Mouse (Mus musculus): ENCODE measurements around the gene Kcnj10. TPM values are rescaled to one million over a fixed set of nuclear protein-coding genes. Genes with fewer than 3 reads are reported as not detected.

Kcnj10 gene
- total and polyA plus RNA-seq, 3 experiments = 0.11 to 1.1 TPM; not detected in 1

- TF ChIP-seq POLR2AphosphoS5 (IDR thresholded peaks at IDR 0.05; ENCODE audit: insufficient replicate concordance, low read depth, low read length) (no peak), TAL1 (conservative IDR thresholded peaks at IDR 0.05; ENCODE audit: low read depth, low read length) (no peak), GATA1 (IDR thresholded peaks at IDR 0.05; ENCODE audit: borderline replicate concordance, low read length) (no peak), GATA2 (IDR thresholded peaks at IDR 0.05; ENCODE audit: borderline replicate concordance, low read depth, low read length) (no peak), CTCF (IDR thresholded peaks at IDR 0.05; ENCODE audit: low read depth, low read length) (no peak)
- H3K36me3 ChIP-seq (replicated peaks) = no peaks in the 10 kb centered on the region
- H3K27me3 ChIP-seq (ENCODE audit: insufficient read depth, low read length) = peaks cover 45% of the 10 kb centered on the region
- DNase-seq (ENCODE audit: low spot score) = no peak
- no peak within 1 kb of the TSS for H3K4me3 ChIP-seq (ENCODE audit: low read depth, low read length)
- peaks cover 4% of the 10 kb centered on the region for H3K4me1 ChIP-seq (ENCODE audit: insufficient read depth, low read depth, low read length)
- H3K9me3 ChIP-seq (replicated peaks) = no peaks in the 10 kb centered on the region
- ATAC-seq (ENCODE audit: extremely low read depth, insufficient number of reproducible peaks, low FRiP score, poor library complexity, severe bottlenecking) = no peak
These were observed 43.1 kb upstream of the Kcnj10 start, which contains the start of gene Atp1a2 for GRCm38 (mm10) chr1:172297611-172298537. TSS of gene Atp1a2 (minus strand) at chr1:172298064.

GRCm38 (mm10) chr1:172299528-172299927 is 41.5 kb upstream of the Kcnj10 start:
- no peak for ATAC-seq (ENCODE audit: extremely low read depth, insufficient number of reproducible peaks, low FRiP score, poor library complexity, severe bottlenecking)
- Histone ChIP-seq H3K4me3 (ENCODE audit: low read depth, low read length) (no peak overlapping the region), H3K9me3 (replicated peaks) (no peaks in the 10 kb centered on the region), H3K36me3 (replicated peaks) (no peaks in the 10 kb centered on the region), H3K27me3 (ENCODE audit: insufficient read depth, low read length) (peaks cover 49% of the 10 kb centered on the region), H3K4me1 (ENCODE audit: insufficient read depth, low read depth, low read length) (peaks cover 14% of the 10 kb centered on the region)
- no peak for DNase-seq (ENCODE audit: low spot score)
- TF ChIP-seq TAL1 (conservative IDR thresholded peaks at IDR 0.05; ENCODE audit: low read depth, low read length) (no peak), GATA2 (IDR thresholded peaks at IDR 0.05; ENCODE audit: borderline replicate concordance, low read depth, low read length) (no peak), CTCF (IDR thresholded peaks at IDR 0.05; ENCODE audit: low read depth, low read length) (no peak), POLR2AphosphoS5 (IDR thresholded peaks at IDR 0.05; ENCODE audit: insufficient replicate concordance, low read depth, low read length) (no peak), GATA1 (IDR thresholded peaks at IDR 0.05; ENCODE audit: borderline replicate concordance, low read length) (no peak)

- Histone ChIP-seq H3K9me3 (replicated peaks) (no peaks in the 10 kb centered on the region), H3K27me3 (ENCODE audit: insufficient read depth, low read length) (peaks cover 48% of the 10 kb centered on the region), H3K4me1 (ENCODE audit: insufficient read depth, low read depth, low read length) (peaks cover 18% of the 10 kb centered on the region), H3K4me3 (ENCODE audit: low read depth, low read length) (no peak overlapping the region), H3K36me3 (replicated peaks) (no peaks in the 10 kb centered on the region)
- DNase-seq (ENCODE audit: low spot score) (no peak), ATAC-seq (ENCODE audit: extremely low read depth, insufficient number of reproducible peaks, low FRiP score, poor library complexity, severe bottlenecking) (no peak)
- TF ChIP-seq GATA2 (IDR thresholded peaks at IDR 0.05; ENCODE audit: borderline replicate concordance, low read depth, low read length) = no peak
These were observed 40.8 kb upstream of the Kcnj10 start for GRCm38 (mm10) chr1:172300247-172300646.

- Histone ChIP-seq H3K4me3 (ENCODE audit: low read depth, low read length) (no peak overlapping the region), H3K36me3 (replicated peaks) (no peaks in the 10 kb centered on the region), H3K9me3 (replicated peaks) (no peaks in the 10 kb centered on the region), H3K4me1 (ENCODE audit: insufficient read depth, low read depth, low read length) (peaks cover 26% of the 10 kb centered on the region), H3K27me3 (ENCODE audit: insufficient read depth, low read length) (peaks cover 43% of the 10 kb centered on the region)
- DNase-seq (ENCODE audit: low spot score) = no peak
- TF ChIP-seq POLR2AphosphoS5 (IDR thresholded peaks at IDR 0.05; ENCODE audit: insufficient replicate concordance, low read depth, low read length) = no peak
- TF ChIP-seq TAL1 (conservative IDR thresholded peaks at IDR 0.05; ENCODE audit: low read depth, low read length) = no peak
- no peak for TF ChIP-seq GATA1 (IDR thresholded peaks at IDR 0.05; ENCODE audit: borderline replicate concordance, low read length)
- no peak for TF ChIP-seq GATA2 (IDR thresholded peaks at IDR 0.05; ENCODE audit: borderline replicate concordance, low read depth, low read length)
- TF ChIP-seq CTCF (IDR thresholded peaks at IDR 0.05; ENCODE audit: low read depth, low read length) = no peak
- no peak for ATAC-seq (ENCODE audit: extremely low read depth, insufficient number of reproducible peaks, low FRiP score, poor library complexity, severe bottlenecking)
These were observed 39.8 kb upstream of the Kcnj10 start for GRCm38 (mm10) chr1:172301180-172301579.

GRCm38 (mm10) chr1:172302311-172302710 is 38.7 kb upstream of the Kcnj10 start:
- Histone ChIP-seq H3K27me3 (ENCODE audit: insufficient read depth, low read length) (peaks cover 34% of the 10 kb centered on the region), H3K9me3 (replicated peaks) (no peaks in the 10 kb centered on the region), H3K4me3 (ENCODE audit: low read depth, low read length) (no peak overlapping the region), H3K4me1 (ENCODE audit: insufficient read depth, low read depth, low read length) (peaks cover 28% of the 10 kb centered on the region), H3K36me3 (replicated peaks) (no peaks in the 10 kb centered on the region)
- DNase-seq (ENCODE audit: low spot score) (no peak), ATAC-seq (ENCODE audit: extremely low read depth, insufficient number of reproducible peaks, low FRiP score, poor library complexity, severe bottlenecking) (no peak)
- TF ChIP-seq GATA1 (IDR thresholded peaks at IDR 0.05; ENCODE audit: borderline replicate concordance, low read length) (no peak), GATA2 (IDR thresholded peaks at IDR 0.05; ENCODE audit: borderline replicate concordance, low read depth, low read length) (no peak), TAL1 (conservative IDR thresholded peaks at IDR 0.05; ENCODE audit: low read depth, low read length) (no peak), CTCF (IDR thresholded peaks at IDR 0.05; ENCODE audit: low read depth, low read length) (no peak)

- no peak for DNase-seq (ENCODE audit: low spot score)
- no peak for TF ChIP-seq POLR2AphosphoS5 (IDR thresholded peaks at IDR 0.05; ENCODE audit: insufficient replicate concordance, low read depth, low read length)
- no peak for TF ChIP-seq CTCF (IDR thresholded peaks at IDR 0.05; ENCODE audit: low read depth, low read length)
- no peak for TF ChIP-seq GATA1 (IDR thresholded peaks at IDR 0.05; ENCODE audit: borderline replicate concordance, low read length)
- no peak for TF ChIP-seq TAL1 (conservative IDR thresholded peaks at IDR 0.05; ENCODE audit: low read depth, low read length)
- no peak for TF ChIP-seq GATA2 (IDR thresholded peaks at IDR 0.05; ENCODE audit: borderline replicate concordance, low read depth, low read length)
- ATAC-seq (ENCODE audit: extremely low read depth, insufficient number of reproducible peaks, low FRiP score, poor library complexity, severe bottlenecking) = no peak
- Histone ChIP-seq H3K36me3 (replicated peaks) (no peaks in the 10 kb centered on the region), H3K4me3 (ENCODE audit: low read depth, low read length) (no peak overlapping the region), H3K9me3 (replicated peaks) (no peaks in the 10 kb centered on the region), H3K27me3 (ENCODE audit: insufficient read depth, low read length) (peaks cover 29% of the 10 kb centered on the region), H3K4me1 (ENCODE audit: insufficient read depth, low read depth, low read length) (peaks cover 28% of the 10 kb centered on the region)
These were observed 38.2 kb upstream of the Kcnj10 start for GRCm38 (mm10) chr1:172302851-172303250.
